Mouse (Mus musculus) stomach, embryonic 14.5 days (tissue): ENCODE data around the gene Caprin1. TPM values are rescaled to one million over a fixed set of nuclear protein-coding genes. Genes with fewer than 3 reads are reported as not detected.

Experiments
- ATAC-seq: fragments of 200-750 bp; cut with Nextera tagmentation; 2 replicates; pipeline ENCODE4 v1.8.0; 2017; ENCODE audit warnings: low read depth, moderate TSS enrichment; ENCODE audit not compliant: insufficient number of reproducible peaks, insufficient read depth, low FRiP score
- H3K27ac ChIP-seq: fragments of 300-500 bp; sonication (generic); 2 replicates; pipeline ENCODE4 v1.5.1; 2014; ENCODE audit warnings: mild to moderate bottlenecking, low read length, moderate library complexity, mixed read lengths
- H3K27me3 ChIP-seq: fragments of 300-500 bp; sonication (generic); 2 replicates; pipeline ENCODE4 v1.6.1; 2014; ENCODE audit warnings: low read length, control low read depth, mixed read lengths; ENCODE audit not compliant: control insufficient read depth, insufficient read depth
- H3K36me3 ChIP-seq: fragments of 300-500 bp; sonication (generic); 2 replicates; pipeline ENCODE4 v1.6.1; 2014; ENCODE audit warnings: mild to moderate bottlenecking, control low read depth, low read length, moderate library complexity, mixed read lengths; ENCODE audit not compliant: control insufficient read depth, insufficient read depth
- H3K4me1 ChIP-seq: fragments of 300-500 bp; sonication (generic); 2 replicates; pipeline ENCODE4 v1.6.1; 2014; ENCODE audit warnings: low read length, control low read depth, mixed read lengths; ENCODE audit not compliant: control insufficient read depth, insufficient read depth
- H3K4me2 ChIP-seq: fragments of 300-500 bp; sonication (generic); replicated peaks from 2 replicates; pipeline ENCODE4 v1.6.1; 2014; ENCODE audit warnings: low read depth, low read length, control low read depth
- H3K4me3 ChIP-seq: fragments of 300-500 bp; sonication (generic); 2 replicates; pipeline ENCODE4 v1.5.1; 2014; ENCODE audit warnings: low read depth, low read length, control low read depth
- H3K9ac ChIP-seq: fragments of 300-500 bp; sonication (generic); replicated peaks from 2 replicates; pipeline ENCODE4 v1.6.1; 2014; ENCODE audit warnings: low read depth, mild to moderate bottlenecking, control low read depth, low read length, moderate library complexity, mixed read lengths
- H3K9me3 ChIP-seq: fragments of 300-500 bp; sonication (generic); 2 replicates; pipeline ENCODE4 v1.6.1; 2016; ENCODE audit warnings: low read depth, low read length, control low read depth; ENCODE audit not compliant: control insufficient read depth
- WGBS: fragments of 180-500 bp; shearing (Covaris S2); extraction: QIAGEN DNeasy Blood & Tissue Kit; methylation state at CpG from one replicate; pipeline ENCODE4 v1.1.7; 2014; 5-methylcytosine and 5-hydroxymethylcytosine counted together
- polyA plus RNA-seq: library from polyadenylated mRNA; unstranded; fragments of >200 nt; fragmentation: Nextera tagmentation; extraction: Ambion mirVana; gene quantifications from 2 replicates; pipeline ENCODE4 v1.2.1, GENCODE M21; 2014

The Caprin1 gene
- polyA plus RNA-seq, 1 experiment from 2014 or later, result 358 TPM

- no peaks in the 10 kb centered on the region for H3K9me3 ChIP-seq
- 97% methylated on average over 6 of the region's 6 CpGs for WGBS
- H3K36me3 ChIP-seq, result peaks cover 19% of the 10 kb centered on the region
- H3K4me2 ChIP-seq, result no peak overlapping the region
- no peaks in the 10 kb centered on the region for H3K4me1 ChIP-seq
- no peak for ATAC-seq
- no peak overlapping the region for H3K4me3 ChIP-seq
- no peak overlapping the region for H3K27ac ChIP-seq
- no peak overlapping the region for H3K9ac ChIP-seq
- H3K27me3 ChIP-seq, result no peaks in the 10 kb centered on the region
These were observed 54.6 kb downstream of the Caprin1 start for GRCm38 (mm10) chr2:103742821-103743220.

DNA sequence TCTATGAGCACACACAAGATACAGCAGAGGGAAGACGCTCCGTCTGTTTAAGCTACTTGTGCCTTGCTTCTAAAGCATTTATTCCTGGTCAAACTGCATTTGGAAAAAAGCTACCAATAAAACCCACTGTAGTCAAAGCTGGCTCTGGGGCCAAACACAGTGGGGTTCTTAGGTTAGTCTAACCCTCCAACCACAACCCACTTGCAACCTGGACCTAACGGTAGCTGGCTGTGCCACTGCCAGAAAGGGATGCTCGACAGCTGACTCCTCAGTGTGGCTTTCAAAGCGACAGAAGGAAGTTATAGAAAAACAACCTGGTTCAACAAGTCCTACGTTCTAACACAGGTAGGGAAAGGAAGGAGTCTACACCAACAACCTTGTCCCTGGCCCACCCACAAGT, 66.0 kb downstream of the Caprin1 start:
- Histone ChIP-seq H3K4me3 (no peak overlapping the region), H3K9ac (no peak overlapping the region), H3K27me3 (no peaks in the 10 kb centered on the region), H3K4me2 (no peak overlapping the region), H3K36me3 (peaks cover 49% of the 10 kb centered on the region), H3K9me3 (no peaks in the 10 kb centered on the region), H3K27ac (no peak overlapping the region), H3K4me1 (no peaks in the 10 kb centered on the region)
- WGBS, result 94% methylated on average over 6 of the region's 6 CpGs
- no peak for ATAC-seq

DNA sequence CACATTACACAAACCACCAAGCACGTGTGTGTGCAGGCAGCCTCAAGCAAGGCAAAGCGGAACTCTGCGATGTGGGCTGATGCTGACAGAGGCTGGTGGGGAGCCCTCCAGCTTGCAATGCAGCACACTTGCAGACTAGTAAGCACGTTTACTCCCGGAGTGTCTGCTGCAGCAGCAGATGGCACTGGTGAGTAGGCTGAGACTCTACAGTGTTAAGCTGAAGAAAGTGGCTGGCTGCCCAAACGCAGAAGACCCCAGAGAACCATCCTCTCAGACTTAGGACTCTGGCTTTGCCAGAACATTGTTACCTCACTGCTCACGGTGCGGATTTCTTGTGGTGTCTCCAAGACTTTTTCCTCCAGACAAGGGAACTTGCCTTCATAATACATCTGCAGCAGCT, 66.5 kb downstream of the Caprin1 start:
- ATAC-seq, result no peak
- Histone ChIP-seq H3K4me1 (no peaks in the 10 kb centered on the region), H3K36me3 (peaks cover 53% of the 10 kb centered on the region), H3K4me3 (no peak overlapping the region), H3K27me3 (no peaks in the 10 kb centered on the region), H3K9ac (no peak overlapping the region), H3K4me2 (no peak overlapping the region), H3K9me3 (no peaks in the 10 kb centered on the region), H3K27ac (no peak overlapping the region)
- 84% methylated on average over 8 of the region's 8 CpGs for WGBS

DNA sequence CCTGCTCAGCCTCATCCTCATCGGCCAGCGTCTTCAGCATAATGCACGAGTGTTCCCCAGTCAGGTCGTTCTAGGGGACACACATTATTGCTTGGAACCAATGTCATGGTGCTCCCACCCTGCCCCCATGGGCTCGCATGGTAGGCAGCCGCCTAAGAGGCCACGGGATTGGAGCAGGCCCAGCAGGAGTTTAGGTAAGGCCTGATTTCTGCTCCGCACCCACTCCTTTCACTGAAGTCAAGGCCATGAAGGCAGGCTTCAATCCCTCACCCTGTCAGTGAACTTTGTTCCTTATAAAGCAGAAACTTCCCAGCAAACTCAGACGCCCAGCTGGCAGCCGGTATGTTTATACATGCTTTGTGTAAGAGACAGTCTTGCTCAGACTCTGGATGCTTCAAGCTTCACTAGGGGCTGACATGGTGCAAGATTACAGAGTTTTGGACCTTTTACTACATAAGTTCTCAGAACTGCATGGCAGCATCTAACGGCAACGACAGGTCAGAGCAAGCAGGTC, 69.4 kb downstream of the Caprin1 start:
- H3K4me3 ChIP-seq, result no peak overlapping the region
- no peak overlapping the region for H3K9ac ChIP-seq
- H3K27ac ChIP-seq, result no peak overlapping the region
- no peaks in the 10 kb centered on the region for H3K9me3 ChIP-seq
- H3K4me1 ChIP-seq, result no peaks in the 10 kb centered on the region
- no peak overlapping the region for H3K4me2 ChIP-seq
- no peaks in the 10 kb centered on the region for H3K27me3 ChIP-seq
- 75% methylated on average over 12 of the region's 12 CpGs for WGBS
- peaks cover 53% of the 10 kb centered on the region for H3K36me3 ChIP-seq
- ATAC-seq, result 0 out of 2 replicates have a peak, but pooled peaks have one; percentile 18

DNA sequence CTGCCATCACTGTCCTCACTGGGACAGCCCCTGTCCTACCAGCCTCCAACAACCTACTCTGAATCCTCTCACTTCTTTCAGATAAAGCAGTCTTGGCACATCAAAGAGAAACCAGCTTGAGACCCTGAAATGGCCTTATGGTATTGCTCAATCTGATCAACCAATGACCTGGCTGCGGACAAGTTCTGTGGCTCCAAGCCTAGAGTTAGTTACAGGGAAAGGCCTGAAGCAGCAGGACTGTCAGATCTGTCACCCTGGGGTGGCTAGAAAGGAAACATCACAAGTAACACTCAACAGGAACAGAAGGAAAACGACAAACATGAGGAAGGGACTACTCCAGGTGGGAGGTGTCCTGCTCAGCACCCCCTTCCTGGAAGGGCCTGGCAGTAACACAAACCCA, 72.9 kb downstream of the Caprin1 start:
- Histone ChIP-seq H3K4me3 (no peak overlapping the region), H3K4me2 (no peak overlapping the region), H3K9ac (no peak overlapping the region), H3K36me3 (peaks cover 46% of the 10 kb centered on the region), H3K27ac (no peak overlapping the region), H3K4me1 (no peaks in the 10 kb centered on the region), H3K9me3 (no peaks in the 10 kb centered on the region), H3K27me3 (no peaks in the 10 kb centered on the region)
- WGBS, result 90% methylated on average over 2 of the region's 2 CpGs
- no peak for ATAC-seq

GRCm38 (mm10) chr2:103719292-103719646, 78.2 kb downstream of the Caprin1 start:
- no peak overlapping the region for H3K4me3 ChIP-seq
- no peaks in the 10 kb centered on the region for H3K9me3 ChIP-seq
- H3K9ac ChIP-seq, result no peak overlapping the region
- no peak overlapping the region for H3K4me2 ChIP-seq
- no peaks in the 10 kb centered on the region for H3K27me3 ChIP-seq
- ATAC-seq, result no peak; the same call in 1 of the 2 replicates
- H3K27ac ChIP-seq, result no peak overlapping the region
- peaks cover 28% of the 10 kb centered on the region for H3K36me3 ChIP-seq
- 87% methylated on average over 7 of the region's 7 CpGs for WGBS
- H3K4me1 ChIP-seq, result no peaks in the 10 kb centered on the region

DNA sequence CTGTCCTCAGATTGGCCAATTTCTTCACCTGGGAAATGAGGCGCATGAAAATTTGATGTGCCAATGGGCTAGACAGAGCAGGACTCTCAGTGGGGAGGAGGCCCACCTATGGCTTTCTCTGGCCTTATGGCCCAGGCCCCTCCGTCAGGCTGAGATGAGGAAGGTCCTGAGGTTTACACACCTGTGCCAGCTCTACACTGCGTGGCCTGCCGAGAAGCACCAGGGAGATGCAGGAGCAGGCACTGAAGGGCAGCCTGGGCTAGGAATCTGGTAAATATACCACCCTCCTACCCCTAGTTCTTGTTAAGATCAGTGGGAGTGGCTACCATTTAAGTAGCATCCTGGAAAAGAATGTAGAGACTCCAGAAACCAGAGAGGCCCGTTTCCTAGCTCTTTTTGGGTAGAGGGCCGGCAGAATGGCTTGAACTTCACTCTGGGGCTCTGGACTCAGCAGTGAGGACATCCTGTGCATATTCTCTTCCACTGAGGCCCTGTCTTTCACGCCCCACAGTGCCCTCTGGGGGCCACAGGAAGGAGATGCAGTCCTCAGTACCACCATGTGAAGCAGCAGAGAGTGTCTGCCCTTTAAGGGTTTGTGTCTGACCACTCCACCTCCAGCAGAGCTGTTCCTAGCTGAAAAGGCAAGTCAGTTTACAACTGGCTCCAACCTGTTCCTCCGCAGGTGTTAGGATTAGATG, 78.7 kb downstream of the Caprin1 start:
- Histone ChIP-seq H3K9me3 (no peaks in the 10 kb centered on the region), H3K4me3 (no peak overlapping the region), H3K9ac (no peak overlapping the region), H3K27ac (no peak overlapping the region), H3K4me1 (no peaks in the 10 kb centered on the region), H3K36me3 (peaks cover 23% of the 10 kb centered on the region), H3K4me2 (no peak overlapping the region), H3K27me3 (no peaks in the 10 kb centered on the region)
- peak; percentile 42; the same call in 1 of the 2 replicates for ATAC-seq
- 67% methylated on average over 8 of the region's 8 CpGs for WGBS

DNA sequence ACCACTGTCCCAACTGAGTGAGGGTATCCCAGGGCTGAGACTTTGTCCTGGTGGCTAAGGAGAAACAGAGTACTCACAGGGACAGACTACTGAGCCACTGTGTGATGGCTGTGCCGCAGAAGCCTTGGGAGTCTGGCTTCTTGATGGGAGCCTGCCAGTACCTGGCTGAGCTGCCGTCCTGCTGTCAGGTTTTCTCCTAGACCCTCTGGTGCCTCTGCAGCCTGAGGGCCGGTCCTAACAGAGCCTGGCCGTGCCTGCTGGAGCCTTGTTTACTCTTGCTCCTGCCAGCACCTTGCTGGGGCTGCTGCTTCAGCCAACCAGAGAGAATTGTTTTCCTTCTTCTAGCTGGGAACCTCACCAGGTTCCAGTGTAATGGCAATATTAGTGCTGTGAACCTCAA, 83.0 kb downstream of the Caprin1 start:
- H3K4me1 ChIP-seq, result no peaks in the 10 kb centered on the region
- WGBS, result 52% methylated on average over 4 of the region's 4 CpGs
- H3K27ac ChIP-seq, result no peak overlapping the region
- no peaks in the 10 kb centered on the region for H3K27me3 ChIP-seq
- ATAC-seq, result no peak
- no peak overlapping the region for H3K4me3 ChIP-seq
- H3K9ac ChIP-seq, result no peak overlapping the region
- no peak overlapping the region for H3K4me2 ChIP-seq
- peaks cover 7% of the 10 kb centered on the region for H3K36me3 ChIP-seq
- no peaks in the 10 kb centered on the region for H3K9me3 ChIP-seq

DNA sequence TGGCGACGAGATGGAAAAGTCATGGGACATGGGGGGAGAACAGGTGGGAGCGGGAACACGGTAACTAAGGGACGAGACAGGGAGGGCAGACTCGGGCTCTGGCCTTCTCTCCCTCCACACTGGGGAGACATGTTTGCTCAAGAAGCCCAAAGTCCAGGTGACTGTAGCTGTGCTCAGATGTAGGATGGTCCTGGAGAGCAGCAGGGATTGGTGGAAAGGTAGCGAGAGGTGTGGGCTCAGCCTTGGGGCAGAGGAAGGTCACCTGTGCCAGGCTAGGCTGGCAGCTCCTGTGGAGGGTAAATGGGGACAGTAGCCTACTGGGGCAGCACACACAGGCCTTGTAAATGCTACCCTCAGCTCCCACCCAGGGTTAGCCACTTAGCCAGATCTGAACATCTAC, 83.6 kb downstream of the Caprin1 start:
- no peaks in the 10 kb centered on the region for H3K4me1 ChIP-seq
- ATAC-seq, result no peak
- H3K27me3 ChIP-seq, result no peaks in the 10 kb centered on the region
- no peaks in the 10 kb centered on the region for H3K9me3 ChIP-seq
- no peak overlapping the region for H3K9ac ChIP-seq
- 67% methylated on average over 7 of the region's 7 CpGs for WGBS
- H3K36me3 ChIP-seq, result peaks cover 7% of the 10 kb centered on the region
- no peak overlapping the region for H3K4me2 ChIP-seq
- no peak overlapping the region for H3K27ac ChIP-seq
- H3K4me3 ChIP-seq, result no peak overlapping the region
